Mouse (Mus musculus) liver, embryonic 12.5 days (tissue): ENCODE data around the gene Minar1. TPM values are rescaled to one million over a fixed set of nuclear protein-coding genes. Genes with fewer than 3 reads are reported as not detected.
A peak's percentile ranks its signal among the peaks of the same experiment; 100 is the strongest.

Source experiments
- ATAC-seq: fragments of 200-750 bp; cut with Nextera tagmentation; 2 replicates; pipeline ENCODE4 v1.8.0; 2017; ENCODE audit warnings: moderate number of reproducible peaks, mild to moderate bottlenecking, moderate library complexity
- H3K27ac ChIP-seq: fragments of 300-500 bp; sonication (generic); 2 replicates; pipeline ENCODE4 v1.5.1; 2016; ENCODE audit warnings: mild to moderate bottlenecking
- H3K27me3 ChIP-seq: fragments of 300-500 bp; sonication (generic); replicated peaks from 2 replicates; pipeline ENCODE4 v1.6.1; 2016; ENCODE audit warnings: mild to moderate bottlenecking, moderate library complexity
- H3K36me3 ChIP-seq: fragments of 300-500 bp; sonication (generic); 2 replicates; pipeline ENCODE4 v1.6.1; 2016; ENCODE audit warnings: mild to moderate bottlenecking, moderate library complexity
- H3K4me1 ChIP-seq: fragments of 300-500 bp; sonication (generic); 2 replicates; pipeline ENCODE4 v1.6.1; 2016
- H3K4me2 ChIP-seq: fragments of 300-500 bp; sonication (generic); 2 replicates; pipeline ENCODE4 v1.6.1; 2016; ENCODE audit warnings: mild to moderate bottlenecking, moderate library complexity
- H3K4me3 ChIP-seq: fragments of 300-500 bp; sonication (generic); 2 replicates; pipeline ENCODE4 v1.5.1; 2016; ENCODE audit warnings: mild to moderate bottlenecking, moderate library complexity
- H3K9ac ChIP-seq: fragments of 300-500 bp; sonication (generic); 2 replicates; pipeline ENCODE4 v1.6.1; 2016; ENCODE audit warnings: mild to moderate bottlenecking, moderate library complexity
- H3K9me3 ChIP-seq: fragments of 300-500 bp; sonication (generic); replicated peaks from 2 replicates; pipeline ENCODE4 v1.6.1; 2016; ENCODE audit warnings: mild to moderate bottlenecking, moderate library complexity
- WGBS: fragments of 180-500 bp; shearing (Covaris S2); methylation state at CpG from one replicate; pipeline ENCODE4 v1.1.7; 2016; ENCODE audit not compliant: insufficient replicate concordance; 5-methylcytosine and 5-hydroxymethylcytosine counted together
- polyA plus RNA-seq: library from polyadenylated mRNA; unstranded; fragments of >200 nt; fragmentation: Nextera tagmentation; extraction: Ambion mirVana; gene quantifications from 2 replicates; pipeline ENCODE4 v1.2.1, GENCODE M21; 2016

Minar1 gene
- polyA plus RNA-seq, result not detected in 2 replicates

DNA sequence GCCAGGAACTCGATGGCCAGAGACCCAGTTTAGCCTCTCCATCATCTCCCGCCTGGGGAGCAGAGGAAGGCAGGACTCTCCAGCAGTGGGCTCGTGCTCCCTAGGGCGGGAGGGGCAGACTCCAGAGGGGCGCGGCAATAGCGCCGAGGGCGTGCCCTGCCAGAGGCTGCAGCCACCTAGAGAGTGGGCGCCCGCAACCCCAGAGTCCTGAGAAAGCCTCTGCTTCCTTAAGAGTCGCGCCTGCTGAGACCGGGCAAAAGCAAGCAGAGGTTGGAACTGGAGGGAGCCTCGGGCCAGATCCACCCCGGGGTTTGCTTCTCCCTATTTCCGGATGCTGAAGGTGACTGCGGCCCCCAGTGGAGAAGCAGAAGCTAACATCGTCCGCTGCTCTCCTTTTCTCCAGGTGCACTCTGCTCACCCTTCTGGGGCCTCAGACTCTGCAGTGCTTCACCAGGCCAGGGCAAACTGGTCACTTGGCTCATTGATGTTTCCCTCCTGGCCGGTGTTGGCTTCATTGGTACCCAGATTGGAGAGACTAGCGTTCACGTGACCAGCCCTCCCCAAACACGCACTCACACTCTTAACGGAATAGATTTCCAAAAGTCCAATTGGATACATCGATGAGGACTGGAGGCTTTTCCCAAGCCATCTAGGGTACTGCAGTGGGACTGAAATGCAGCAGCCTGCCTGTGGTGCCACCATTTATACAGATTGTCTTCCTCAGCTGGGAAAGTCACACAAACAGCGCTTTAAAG lies at the start of gene Minar1:
TSS of gene Minar1 (minus strand) at position 120 of the 755 bp plus-strand sequence.
- Histone ChIP-seq H3K4me3 (peak within 1 kb of the TSS; percentile 27), H3K9me3 (no peaks in the 10 kb centered on the region), H3K36me3 (no peaks in the 10 kb centered on the region), H3K4me1 (no peaks in the 10 kb centered on the region), H3K27me3 (peaks cover 48% of the 10 kb centered on the region), H3K9ac (no peak within 1 kb of the TSS), H3K27ac (no peak within 1 kb of the TSS), H3K4me2 (peak within 1 kb of the TSS; percentile 53)
- WGBS, result 1% methylated on average over 27 of the region's 27 CpGs
- no peak for ATAC-seq

DNA sequence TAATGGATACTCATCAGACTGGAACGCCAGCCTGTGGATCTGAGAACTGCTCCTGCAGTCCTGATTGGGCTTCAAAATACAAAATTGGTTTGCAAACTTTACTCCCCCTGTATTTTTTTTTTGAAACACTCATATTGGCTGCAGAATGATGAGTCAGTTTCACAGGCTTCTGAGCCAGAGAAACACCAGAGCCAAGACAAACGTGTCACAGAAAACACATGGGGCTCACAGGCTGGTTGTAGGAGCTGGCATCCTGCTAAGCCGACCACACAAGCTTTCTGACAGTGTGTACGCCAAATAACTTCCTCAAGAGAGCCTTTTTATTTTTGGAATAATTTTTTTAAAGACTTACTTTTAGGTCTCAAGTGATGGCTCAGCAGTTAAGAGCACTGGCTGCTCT lies 47.0 kb upstream of the Minar1 start:
- no peaks in the 10 kb centered on the region for H3K36me3 ChIP-seq
- no peak overlapping the region for H3K4me3 ChIP-seq
- H3K4me1 ChIP-seq, result no peaks in the 10 kb centered on the region
- H3K27ac ChIP-seq, result no peak overlapping the region
- no peak overlapping the region for H3K9ac ChIP-seq
- H3K9me3 ChIP-seq, result no peaks in the 10 kb centered on the region
- WGBS, result 56% methylated on average over 4 of the region's 4 CpGs
- H3K4me2 ChIP-seq, result no peak overlapping the region
- ATAC-seq, result no peak
- H3K27me3 ChIP-seq, result no peaks in the 10 kb centered on the region

GRCm38 (mm10) chr9:89667306-89667942 lies 44.5 kb upstream of the Minar1 start:
- 53% methylated on average over 4 of the region's 4 CpGs for WGBS
- Histone ChIP-seq H3K9me3 (no peaks in the 10 kb centered on the region), H3K9ac (no peak overlapping the region), H3K27ac (no peak overlapping the region), H3K4me2 (no peak overlapping the region), H3K27me3 (no peaks in the 10 kb centered on the region), H3K4me3 (no peak overlapping the region), H3K4me1 (no peaks in the 10 kb centered on the region), H3K36me3 (no peaks in the 10 kb centered on the region)
- ATAC-seq, result no peak

DNA sequence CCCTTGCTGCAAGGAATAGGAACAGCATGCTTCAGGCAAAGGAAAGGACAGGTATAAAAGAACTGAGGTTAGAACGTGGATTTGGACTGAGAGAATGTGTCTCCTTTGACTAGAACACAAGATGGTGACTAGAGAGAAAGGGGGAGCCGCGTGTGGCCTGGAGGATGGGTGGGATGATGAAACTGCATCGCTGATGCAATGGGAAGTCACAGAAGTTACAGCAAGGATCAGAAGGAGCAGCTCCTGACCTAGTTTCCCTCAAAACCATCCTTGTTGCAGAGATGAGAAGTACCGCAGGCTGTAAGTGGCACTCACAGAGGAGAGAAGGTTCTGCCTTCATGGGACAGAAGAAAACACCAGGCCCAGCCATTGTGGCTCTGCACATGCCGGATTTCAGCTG lies 28.0 kb upstream of the Minar1 start:
- Histone ChIP-seq H3K27me3 (no peaks in the 10 kb centered on the region), H3K27ac (no peak overlapping the region), H3K4me2 (no peak overlapping the region), H3K4me1 (no peaks in the 10 kb centered on the region), H3K9me3 (no peaks in the 10 kb centered on the region), H3K9ac (no peak overlapping the region), H3K4me3 (no peak overlapping the region), H3K36me3 (no peaks in the 10 kb centered on the region)
- 65% methylated on average over 6 of the region's 6 CpGs for WGBS
- no peak for ATAC-seq

DNA sequence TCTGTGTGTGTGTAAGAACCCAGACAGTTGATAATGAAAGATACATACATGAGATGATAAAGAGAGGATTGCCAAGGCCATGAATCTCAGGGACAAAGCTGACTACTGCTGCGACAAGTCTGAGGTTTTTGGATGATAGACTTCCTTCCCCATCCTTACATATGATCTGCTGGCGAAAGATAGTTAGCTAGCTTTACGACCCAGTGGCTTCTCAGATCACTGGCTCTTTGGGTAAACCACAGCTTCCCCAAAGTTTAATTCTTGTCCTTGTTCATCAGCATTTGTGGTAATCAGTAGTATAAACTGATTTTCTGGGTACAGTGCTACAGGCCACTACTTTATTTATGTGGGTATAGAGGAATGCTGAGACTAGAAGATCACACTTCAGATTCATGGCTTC lies 14.5 kb upstream of the Minar1 start:
- H3K27me3 ChIP-seq, result no peaks in the 10 kb centered on the region
- H3K36me3 ChIP-seq, result no peaks in the 10 kb centered on the region
- H3K4me3 ChIP-seq, result no peak overlapping the region
- no peak overlapping the region for H3K27ac ChIP-seq
- ATAC-seq, result no peak
- H3K4me2 ChIP-seq, result no peak overlapping the region
- no peak overlapping the region for H3K9ac ChIP-seq
- H3K4me1 ChIP-seq, result no peaks in the 10 kb centered on the region
- WGBS, result 28% methylated on average over 3 of the region's 3 CpGs
- H3K9me3 ChIP-seq, result no peaks in the 10 kb centered on the region

GRCm38 (mm10) chr9:89622296-89623005 lies 474 bp downstream of the Minar1 start:
- no peaks in the 10 kb centered on the region for H3K9me3 ChIP-seq
- H3K4me2 ChIP-seq, result peak overlapping the region; percentile 53
- no peak for ATAC-seq
- peak overlapping the region; percentile 27 for H3K4me3 ChIP-seq
- no peak overlapping the region for H3K27ac ChIP-seq
- H3K9ac ChIP-seq, result no peak overlapping the region
- H3K4me1 ChIP-seq, result no peaks in the 10 kb centered on the region
- H3K27me3 ChIP-seq, result peaks cover 48% of the 10 kb centered on the region
- WGBS, result 3% methylated on average over 42 of the region's 42 CpGs
- H3K36me3 ChIP-seq, result no peaks in the 10 kb centered on the region

GRCm38 (mm10) chr9:89621750-89622149 lies 1.2 kb downstream of the Minar1 start:
- H3K4me2 ChIP-seq, result no peak overlapping the region

DNA sequence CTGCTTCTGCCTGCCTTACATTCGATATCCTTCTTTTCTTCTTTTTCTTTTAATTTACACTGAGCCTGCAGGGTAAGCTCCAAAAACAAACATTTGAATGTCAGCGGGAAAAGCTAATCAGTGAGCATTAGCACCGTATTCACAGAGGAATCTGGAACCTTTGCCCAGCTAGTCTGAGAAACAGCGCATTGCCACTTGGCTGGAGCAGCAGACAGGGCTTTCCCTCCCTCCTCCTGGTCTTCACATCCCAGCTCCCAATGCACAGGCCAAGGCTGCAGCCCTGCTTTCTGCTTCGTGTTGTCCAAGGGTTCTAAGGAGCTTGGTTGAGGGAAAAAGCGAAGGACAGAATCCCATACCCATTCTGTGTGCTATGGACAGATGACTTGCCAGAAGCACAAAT lies 2.6 kb downstream of the Minar1 start:
- Histone ChIP-seq H3K9me3 (no peaks in the 10 kb centered on the region), H3K4me2 (no peak overlapping the region), H3K9ac (no peak overlapping the region), H3K4me3 (no peak overlapping the region), H3K36me3 (no peaks in the 10 kb centered on the region), H3K27me3 (peaks cover 48% of the 10 kb centered on the region), H3K27ac (no peak overlapping the region), H3K4me1 (no peaks in the 10 kb centered on the region)
- ATAC-seq, result no peak
- 18% methylated on average over 6 of the region's 6 CpGs for WGBS

More at GRCm38 (mm10) chr9:89621750-89622149, 1.2 kb downstream of the Minar1 start:
- Histone ChIP-seq H3K4me1 (no peaks in the 10 kb centered on the region), H3K9ac (no peak overlapping the region), H3K9me3 (no peaks in the 10 kb centered on the region), H3K4me3 (no peak overlapping the region), H3K27me3 (peaks cover 48% of the 10 kb centered on the region), H3K36me3 (no peaks in the 10 kb centered on the region), H3K27ac (no peak overlapping the region)
- no peak for ATAC-seq
- 8% methylated on average over 11 of the region's 11 CpGs for WGBS

GRCm38 (mm10) chr9:89616946-89617345 lies 6.0 kb downstream of the Minar1 start:
- H3K9me3 ChIP-seq, result no peaks in the 10 kb centered on the region
- no peaks in the 10 kb centered on the region for H3K4me1 ChIP-seq
- H3K4me2 ChIP-seq, result no peak overlapping the region
- H3K4me3 ChIP-seq, result no peak overlapping the region
- H3K36me3 ChIP-seq, result no peaks in the 10 kb centered on the region
- H3K27me3 ChIP-seq, result peaks cover 20% of the 10 kb centered on the region
- no peak overlapping the region for H3K27ac ChIP-seq
- no peak for ATAC-seq
- no peak overlapping the region for H3K9ac ChIP-seq
- WGBS, result 76% methylated on average over 2 of the region's 2 CpGs

DNA sequence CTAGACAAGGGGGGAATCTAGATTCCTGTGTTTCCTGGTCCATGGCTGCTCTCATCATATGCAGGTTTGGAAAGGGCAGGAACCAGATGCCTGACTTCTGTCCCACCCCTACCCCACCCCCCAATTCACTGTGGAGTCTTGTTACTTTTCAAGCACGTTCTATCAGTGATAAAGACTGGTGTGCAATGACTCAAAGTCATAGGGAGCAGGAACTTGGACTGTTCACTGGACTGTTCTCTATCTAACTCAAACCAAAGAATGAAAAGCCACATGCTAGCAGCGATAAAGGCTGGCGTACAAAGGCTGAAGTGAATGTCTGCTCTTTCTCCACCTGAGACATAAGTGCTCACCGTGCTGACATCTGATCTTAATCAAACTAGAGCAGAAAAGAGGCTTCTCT lies 12.3 kb downstream of the Minar1 start:
- H3K4me3 ChIP-seq, result no peak overlapping the region
- no peak overlapping the region for H3K27ac ChIP-seq
- no peaks in the 10 kb centered on the region for H3K36me3 ChIP-seq
- no peaks in the 10 kb centered on the region for H3K4me1 ChIP-seq
- H3K4me2 ChIP-seq, result no peak overlapping the region
- 41% methylated on average over 4 of the region's 4 CpGs for WGBS
- no peaks in the 10 kb centered on the region for H3K9me3 ChIP-seq
- no peaks in the 10 kb centered on the region for H3K27me3 ChIP-seq
- no peak overlapping the region for H3K9ac ChIP-seq
- ATAC-seq, result no peak

DNA sequence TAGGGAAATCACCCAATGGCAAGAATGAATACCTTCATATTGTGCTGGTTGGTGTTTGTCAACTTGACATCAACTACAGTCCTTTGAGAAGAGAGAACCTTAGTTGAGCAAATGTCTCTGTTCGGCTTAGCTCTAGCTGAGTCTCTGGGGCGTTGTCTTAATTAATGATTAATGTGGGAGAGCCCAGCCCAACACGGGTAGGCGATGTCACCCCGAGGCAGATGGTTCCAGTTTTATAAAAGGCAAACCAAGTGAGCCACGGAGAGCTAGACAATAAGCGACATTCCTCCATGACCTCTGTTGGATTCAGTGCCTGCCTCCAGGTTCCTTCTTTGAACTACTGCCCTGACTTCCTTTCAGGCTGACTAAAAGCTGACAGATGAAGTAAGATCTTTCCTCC lies 15.6 kb downstream of the Minar1 start:
- Histone ChIP-seq H3K4me1 (no peaks in the 10 kb centered on the region), H3K4me2 (no peak overlapping the region), H3K4me3 (no peak overlapping the region), H3K9ac (no peak overlapping the region), H3K27me3 (no peaks in the 10 kb centered on the region), H3K27ac (no peak overlapping the region), H3K9me3 (peaks cover 5% of the 10 kb centered on the region; the same call in 1 of the 2 replicates), H3K36me3 (no peaks in the 10 kb centered on the region)
- 81% methylated on average over 7 of the region's 7 CpGs for WGBS
- no peak for ATAC-seq

DNA sequence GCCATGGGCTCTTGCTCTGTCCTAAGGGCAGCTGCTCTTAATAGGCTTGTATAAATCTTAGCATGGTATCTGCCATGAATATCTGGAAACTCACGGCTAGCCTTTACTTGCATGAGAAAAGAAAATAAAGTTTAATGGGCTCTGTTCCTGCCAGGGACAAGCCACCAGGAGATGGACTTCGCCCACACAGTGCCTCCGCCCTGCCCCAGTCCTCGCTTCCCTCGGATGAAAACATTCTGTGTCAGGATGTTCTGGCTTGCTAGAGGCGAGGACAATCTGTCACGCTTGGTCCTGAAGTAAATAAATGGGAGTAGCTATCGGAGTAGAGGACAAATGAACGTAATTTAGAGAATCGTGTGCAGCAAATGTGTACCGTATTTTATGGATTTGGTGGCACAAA lies 16.7 kb downstream of the Minar1 start:
- Histone ChIP-seq H3K4me1 (no peaks in the 10 kb centered on the region), H3K27ac (no peak overlapping the region), H3K27me3 (no peaks in the 10 kb centered on the region), H3K4me3 (no peak overlapping the region), H3K9me3 (peaks cover 5% of the 10 kb centered on the region; the same call in 1 of the 2 replicates), H3K9ac (no peak overlapping the region), H3K36me3 (no peaks in the 10 kb centered on the region), H3K4me2 (no peak overlapping the region)
- ATAC-seq, result no peak
- 63% methylated on average over 11 of the region's 11 CpGs for WGBS
